Mouse (Mus musculus): ENCODE results near the gene Cyp3a13. TPM values are rescaled to one million over a fixed set of nuclear protein-coding genes. Genes with fewer than 3 reads are reported as not detected.
"Not testable (repeated sequence)": the region's sequence is repeated elsewhere in the genome, so short reads cannot be mapped to it uniquely, and the experiment has no call there.

Cyp3a13 gene
- polyA plus RNA-seq, 1 experiment from 2014 or later = not detected

DNA sequence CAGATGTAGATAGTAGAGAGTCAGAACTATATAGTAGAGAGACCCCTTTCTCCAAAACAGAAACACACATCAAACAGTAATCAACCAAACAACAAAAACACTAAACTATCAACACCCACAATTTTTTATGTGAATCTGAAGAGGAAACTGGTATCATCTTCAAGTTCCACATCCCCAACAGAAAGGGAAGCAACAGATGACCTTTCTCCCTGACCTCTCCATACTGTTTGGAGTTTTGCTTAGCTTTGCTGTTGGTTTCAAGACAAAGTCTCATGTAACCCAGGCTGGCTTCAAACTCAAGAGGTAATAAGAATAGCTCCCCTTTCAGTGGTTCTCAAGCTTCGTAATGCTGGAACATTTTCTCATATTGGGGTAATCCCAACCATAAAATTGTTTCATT is 57.4 kb downstream of the Cyp3a13 start:
- H3K4me2 ChIP-seq (replicated peaks); ATAC-seq (ENCODE audit: low FRiP score, low read depth); H3K4me3 ChIP-seq; H3K36me3 ChIP-seq; H3K9ac ChIP-seq; H3K4me1 ChIP-seq; H3K9me3 ChIP-seq; H3K27me3 ChIP-seq (replicated peaks); H3K27ac ChIP-seq: not testable (repeated sequence)
- WGBS = 82% methylated on average over 1 of the region's 1 CpGs

DNA sequence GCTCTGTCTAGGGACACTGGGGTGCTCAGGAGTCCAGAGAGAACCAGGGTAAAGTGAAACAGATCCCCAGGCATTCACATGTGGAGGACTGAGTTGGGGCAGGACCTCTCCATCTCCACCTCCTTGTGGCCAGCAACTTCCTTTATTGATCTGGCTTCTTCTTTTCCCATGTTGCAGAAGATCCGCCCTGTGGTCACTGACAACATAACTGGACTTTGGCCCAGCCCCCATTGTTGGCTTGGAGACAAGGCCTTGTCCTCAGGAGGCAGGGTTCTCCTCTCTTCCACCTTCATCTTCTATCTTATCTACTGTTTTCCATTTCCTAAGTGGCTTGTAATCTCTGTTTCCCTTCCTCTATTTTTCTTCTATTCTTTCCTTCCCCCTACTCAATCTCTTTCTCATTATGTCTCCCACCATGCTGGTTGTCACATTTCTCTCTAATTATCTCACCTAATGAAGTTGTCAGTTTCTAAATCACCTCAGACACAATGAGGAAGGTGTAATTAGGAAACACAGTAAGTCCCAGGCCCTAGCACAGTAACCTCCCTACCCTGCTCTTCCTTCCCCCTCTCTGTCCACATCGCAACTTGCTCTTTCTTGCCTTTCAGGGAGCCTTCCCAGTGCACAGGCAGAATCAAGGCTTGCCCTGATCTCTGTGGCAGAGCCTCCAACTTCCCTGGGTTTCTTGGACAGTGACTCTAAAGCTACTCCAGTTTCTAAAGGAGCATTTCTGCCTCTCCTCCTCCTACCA is 63.3 kb downstream of the Cyp3a13 start, which contains the start of gene Pilrb1:
TSS of gene Pilrb1 (minus strand) at position 147 of the 751 bp plus-strand sequence.
- H3K4me3 ChIP-seq; H3K4me2 ChIP-seq (replicated peaks); H3K4me1 ChIP-seq; H3K36me3 ChIP-seq; H3K27me3 ChIP-seq (replicated peaks); H3K9me3 ChIP-seq; ATAC-seq (ENCODE audit: low FRiP score, low read depth); H3K9ac ChIP-seq; H3K27ac ChIP-seq: not testable (repeated sequence)
- 74% methylated on average over 2 of the region's 2 CpGs for WGBS

DNA sequence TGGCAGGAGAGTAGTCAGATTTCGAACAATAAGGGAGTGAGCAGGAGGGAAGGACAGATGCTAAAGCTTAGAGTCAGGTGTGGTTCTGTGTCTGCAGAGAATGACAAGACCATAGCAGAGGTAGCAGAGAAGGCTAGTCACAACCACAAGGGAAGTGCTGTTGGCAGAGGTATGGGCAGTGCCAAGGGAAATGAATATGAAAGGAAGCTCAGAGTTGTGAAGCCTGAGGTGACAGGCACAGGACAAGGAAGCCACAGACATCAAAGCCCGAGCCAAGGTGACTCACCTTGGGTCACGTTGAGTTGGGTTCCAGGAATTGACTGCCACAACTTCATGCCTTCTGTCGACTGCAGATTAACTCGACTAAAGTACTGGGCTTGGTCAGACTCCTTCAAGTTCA is 64.5 kb downstream of the Cyp3a13 start:
- not testable (repeated sequence) for H3K36me3 ChIP-seq; H3K27ac ChIP-seq; H3K4me3 ChIP-seq; H3K4me2 ChIP-seq (replicated peaks); H3K27me3 ChIP-seq (replicated peaks); H3K4me1 ChIP-seq; H3K9ac ChIP-seq; H3K9me3 ChIP-seq; ATAC-seq (ENCODE audit: low FRiP score, low read depth)
- 73% methylated on average over 5 of the region's 5 CpGs for WGBS

DNA sequence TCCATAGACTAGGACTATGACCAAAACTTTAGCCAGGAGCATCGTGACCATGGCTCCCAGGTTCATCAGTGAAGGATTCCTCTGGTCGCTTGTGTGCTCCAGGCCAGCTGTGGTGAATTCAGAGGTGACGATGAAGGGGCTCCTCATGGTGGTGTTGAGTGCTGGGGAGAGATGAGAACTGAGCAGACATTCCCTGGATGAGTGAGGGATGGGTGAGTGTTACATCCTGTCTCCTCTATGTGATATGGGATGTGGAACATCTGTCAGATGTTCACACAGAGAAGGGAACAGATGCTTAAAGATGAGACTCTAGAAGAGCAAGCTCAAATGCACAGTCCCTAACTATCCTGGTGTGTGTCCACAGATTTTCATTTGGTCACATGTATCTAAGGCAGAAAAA is 66.5 kb downstream of the Cyp3a13 start:
- H3K27ac ChIP-seq; ATAC-seq (ENCODE audit: low FRiP score, low read depth); H3K9ac ChIP-seq; H3K4me2 ChIP-seq (replicated peaks); H3K36me3 ChIP-seq; H3K4me1 ChIP-seq; H3K9me3 ChIP-seq; H3K4me3 ChIP-seq; H3K27me3 ChIP-seq (replicated peaks): not testable (repeated sequence)
- WGBS = 86% methylated on average over 3 of the region's 3 CpGs

DNA sequence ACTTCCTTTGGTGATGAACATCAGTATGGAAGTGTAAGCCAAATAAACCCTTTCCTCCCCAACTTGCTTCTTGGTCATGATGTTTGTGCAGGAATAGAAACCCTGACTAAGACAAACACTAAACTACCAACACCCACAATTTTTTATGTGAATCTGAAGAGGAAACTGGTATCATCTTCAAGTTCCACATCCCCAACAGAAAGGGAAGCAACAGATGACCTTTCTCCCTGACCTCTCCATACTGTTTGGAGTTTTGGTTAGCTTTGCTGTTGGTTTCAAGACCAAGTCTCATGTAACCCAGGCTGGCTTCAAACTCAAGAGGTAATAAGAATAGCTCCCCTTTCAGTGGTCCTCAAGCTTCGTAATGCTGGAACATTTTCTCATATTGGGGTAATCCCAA is 71.1 kb downstream of the Cyp3a13 start:
- not testable (repeated sequence) for H3K9me3 ChIP-seq; H3K27ac ChIP-seq; ATAC-seq (ENCODE audit: low FRiP score, low read depth); H3K4me3 ChIP-seq; H3K4me1 ChIP-seq; H3K4me2 ChIP-seq (replicated peaks); H3K36me3 ChIP-seq; H3K27me3 ChIP-seq (replicated peaks); H3K9ac ChIP-seq
- WGBS = 92% methylated on average over 1 of the region's 1 CpGs

Other genes with a start within 250 kb of the Cyp3a13 start
- gene Agfg2, start 236.9 kb downstream of the Cyp3a13 start, polyA plus RNA-seq (2016; fragmentation: Nextera tagmentation; extraction: Ambion mirVana) = 20.8 and 22.2 TPM in 2 replicates
- gene Nyap1, start 180.0 kb downstream of the Cyp3a13 start, polyA plus RNA-seq (2016; fragmentation: Nextera tagmentation; extraction: Ambion mirVana) = 16.4 and 21.8 TPM in 2 replicates
- 68.4 and 68.7 TPM in 2 replicates for gene Tsc22d4, start 175.9 kb downstream of the Cyp3a13 start, polyA plus RNA-seq (2016; fragmentation: Nextera tagmentation; extraction: Ambion mirVana)
- gene Ppp1r35, start 142.8 kb downstream of the Cyp3a13 start, polyA plus RNA-seq (2016; fragmentation: Nextera tagmentation; extraction: Ambion mirVana) = 61.5 TPM in 2 replicates
- gene Mepce, start 134.0 kb downstream of the Cyp3a13 start, polyA plus RNA-seq (2016; fragmentation: Nextera tagmentation; extraction: Ambion mirVana) = 11.3 and 15.4 TPM in 2 replicates
- gene Zcwpw1, start 133.8 kb downstream of the Cyp3a13 start, polyA plus RNA-seq (2016; fragmentation: Nextera tagmentation; extraction: Ambion mirVana) = 12.2 and 16.6 TPM in 2 replicates
- 0.57 and 0.93 TPM in 2 replicates for gene Pilra, start 85.3 kb downstream of the Cyp3a13 start, polyA plus RNA-seq (2016; fragmentation: Nextera tagmentation; extraction: Ambion mirVana)
- not detected in 2 replicates for gene Pilrb1, start 63.5 kb downstream of the Cyp3a13 start, polyA plus RNA-seq (2016; fragmentation: Nextera tagmentation; extraction: Ambion mirVana)
- gene Pilrb2, start 49.8 kb downstream of the Cyp3a13 start, polyA plus RNA-seq (2016; fragmentation: Nextera tagmentation; extraction: Ambion mirVana) = not detected in 2 replicates
- gene Gjc3, start 41.5 kb upstream of the Cyp3a13 start, polyA plus RNA-seq (2016; fragmentation: Nextera tagmentation; extraction: Ambion mirVana) = 0.43 and 0.61 TPM in 2 replicates
- not detected in 2 replicates for gene Azgp1, start 59.9 kb upstream of the Cyp3a13 start, polyA plus RNA-seq (2016; fragmentation: Nextera tagmentation; extraction: Ambion mirVana)
- not detected in 2 replicates for gene Smok3a, start 99.6 kb upstream of the Cyp3a13 start, polyA plus RNA-seq (2016; fragmentation: Nextera tagmentation; extraction: Ambion mirVana)
- not detected in 2 replicates for gene Smok3b, start 99.8 kb upstream of the Cyp3a13 start, polyA plus RNA-seq (2016; fragmentation: Nextera tagmentation; extraction: Ambion mirVana)
- gene Smok3c, start 131.6 kb upstream of the Cyp3a13 start, polyA plus RNA-seq (2016; fragmentation: Nextera tagmentation; extraction: Ambion mirVana) = not detected in 2 replicates
- gene Zkscan1, start 163.5 kb upstream of the Cyp3a13 start, polyA plus RNA-seq (2016; fragmentation: Nextera tagmentation; extraction: Ambion mirVana) = 32.9 and 36.5 TPM in 2 replicates
- 101 and 104 TPM in 2 replicates for gene Zscan21, start 195.3 kb upstream of the Cyp3a13 start, polyA plus RNA-seq (2016; fragmentation: Nextera tagmentation; extraction: Ambion mirVana)
- gene Zfp113, start 234.1 kb upstream of the Cyp3a13 start, polyA plus RNA-seq (2016; fragmentation: Nextera tagmentation; extraction: Ambion mirVana) = 35.6 and 40.3 TPM in 2 replicates
- gene Cops6, start 239.5 kb upstream of the Cyp3a13 start, polyA plus RNA-seq (2016; fragmentation: Nextera tagmentation; extraction: Ambion mirVana) = 301 and 312 TPM in 2 replicates

All from neural tube, embryonic 12.5 days (tissue).